Mouse (Mus musculus) G1E (cell line): Measurements from ENCODE around the gene Rassf4. TPM values are rescaled to one million over a fixed set of nuclear protein-coding genes. Genes with fewer than 3 reads are reported as not detected.

Experiments used
- ATAC-seq: 2 replicates; pipeline ENCODE4 v1.8.0; 2016; ENCODE audit warnings: mild to moderate bottlenecking; ENCODE audit not compliant: insufficient number of reproducible peaks, poor library complexity, low FRiP score, severe bottlenecking; ENCODE audit errors: extremely low read depth
- DNase-seq: peaks from one replicate; pipeline ENCODE4 v3.0.0; 2012; ENCODE audit warnings: low spot score
- H3K27me3 ChIP-seq: 2 replicates; pipeline ENCODE4 v1.6.1; 2012; ENCODE audit warnings: mild to moderate bottlenecking, low read length, inconsistent platforms; ENCODE audit not compliant: insufficient read depth
- H3K36me3 ChIP-seq: replicated peaks from 2 replicates; pipeline ENCODE3; 2012; ENCODE audit warnings: mild to moderate bottlenecking, inconsistent platforms
- H3K4me1 ChIP-seq: 2 replicates; pipeline ENCODE4 v1.6.1; 2012; ENCODE audit warnings: low read depth, low read length, inconsistent platforms, mixed read lengths; ENCODE audit not compliant: insufficient read depth
- H3K4me3 ChIP-seq: 2 replicates; pipeline ENCODE4 v1.5.1; 2012; ENCODE audit warnings: low read depth, mild to moderate bottlenecking, inconsistent platforms, low read length, moderate library complexity, mixed read lengths
- H3K9me3 ChIP-seq: replicated peaks from 2 replicates; pipeline ENCODE4 v1.6.1; 2012; ENCODE audit warnings: inconsistent platforms
- CTCF ChIP-seq: IDR thresholded peaks from 2 replicates; pipeline ENCODE4 v1.5.1; 2012; ENCODE audit warnings: low read depth, low read length, inconsistent platforms, mixed read lengths
- GATA1 ChIP-seq: IDR thresholded peaks from 2 replicates; pipeline ENCODE4 v1.6.1; 2012; ENCODE audit warnings: borderline replicate concordance, low read length, inconsistent platforms, mixed read lengths
- GATA2 ChIP-seq: IDR thresholded peaks from 2 replicates; pipeline ENCODE4 v1.6.1; 2012; ENCODE audit warnings: low read depth, low read length, inconsistent platforms, borderline replicate concordance
- POLR2AphosphoS5 ChIP-seq: IDR thresholded peaks from 2 replicates; pipeline ENCODE4 v1.6.1; 2012; ENCODE audit warnings: low read depth, low read length, inconsistent platforms; ENCODE audit not compliant: insufficient replicate concordance
- TAL1 ChIP-seq: conservative IDR thresholded peaks from 2 replicates; pipeline ENCODE4 v1.6.1; 2012; ENCODE audit warnings: low read depth, low read length, inconsistent platforms, mixed read lengths
- polyA plus RNA-seq: library from polyadenylated mRNA; stranded (reverse); fragments of >175 nt; gene quantifications from 2 replicates; pipeline ENCODE4 v1.2.3, GENCODE M21; 2012
- total RNA-seq, 2 experiments: library from RNA; stranded (forward) in 1 of 2; stranded (reverse) in 1 of 2; fragments of 200-1000 nt in 1 of 2; fragments of >200 nt in 1 of 2; fragmentation: Nextera tagmentation in 1 of 2; gene quantifications; 2 replicates each; pipeline ENCODE4 v1.2.3; 2014 to 2017

Gene Rassf4
- total and polyA plus RNA-seq, 3 experiments, result 0.16 TPM; not detected in 2

DNA sequence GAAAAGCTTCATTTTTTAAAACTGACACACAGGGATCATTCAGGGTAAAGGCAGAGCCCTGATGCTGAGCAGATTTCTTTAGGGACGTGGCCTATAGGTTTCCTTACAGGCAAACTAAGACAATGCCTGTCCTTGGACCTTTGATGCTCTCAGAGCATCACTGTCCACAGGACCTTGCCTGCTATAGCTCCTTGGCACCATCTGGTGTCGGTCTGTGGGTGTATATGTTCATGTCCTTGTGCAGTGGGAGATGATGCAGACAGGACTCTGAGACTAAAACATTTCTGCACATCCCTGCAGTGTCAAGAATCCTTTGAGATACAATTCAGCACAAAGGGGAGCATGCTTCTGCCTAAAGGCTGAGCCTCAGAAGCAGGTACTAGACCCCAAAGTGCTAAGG lies 23.7 kb upstream of the Rassf4 start:
- no peak for DNase-seq
- Histone ChIP-seq H3K4me1 (no peaks in the 10 kb centered on the region), H3K27me3 (no peaks in the 10 kb centered on the region), H3K4me3 (no peak overlapping the region), H3K36me3 (no peaks in the 10 kb centered on the region), H3K9me3 (peaks cover 71% of the 10 kb centered on the region)
- no peak for ATAC-seq
- no peak for TF ChIP-seq TAL1
- no peak for TF ChIP-seq GATA2
- no peak for TF ChIP-seq CTCF
- no peak for TF ChIP-seq GATA1

DNA sequence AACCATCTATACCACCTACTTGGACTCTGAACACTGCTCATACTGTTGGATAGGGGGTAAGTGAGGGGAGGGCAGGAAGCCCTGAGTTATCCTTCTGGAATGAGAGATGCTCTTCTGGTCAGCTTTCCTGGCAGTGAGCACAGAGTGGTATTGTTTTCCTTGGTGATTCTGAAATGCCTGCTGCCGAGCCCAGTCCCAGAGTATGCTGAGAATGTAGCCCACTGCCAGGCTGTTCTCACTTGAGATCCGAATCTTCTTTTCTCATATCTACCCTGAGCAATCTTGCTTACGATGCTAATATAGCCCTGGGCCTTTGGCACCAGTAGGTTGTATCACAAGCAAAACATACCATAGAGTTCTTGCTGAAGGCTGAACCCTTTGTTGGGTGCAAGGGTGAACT lies 20.6 kb upstream of the Rassf4 start:
- H3K4me1 ChIP-seq, result no peaks in the 10 kb centered on the region
- TF ChIP-seq CTCF, result no peak
- TF ChIP-seq GATA2, result no peak
- TF ChIP-seq TAL1, result no peak
- TF ChIP-seq POLR2AphosphoS5, result no peak
- no peak for TF ChIP-seq GATA1
- ATAC-seq (no peak), DNase-seq (no peak)
- no peaks in the 10 kb centered on the region for H3K27me3 ChIP-seq
- no peaks in the 10 kb centered on the region for H3K36me3 ChIP-seq
- H3K4me3 ChIP-seq, result no peak overlapping the region
- peaks cover 60% of the 10 kb centered on the region for H3K9me3 ChIP-seq

GRCm38 (mm10) chr6:116693639-116694038 lies 19.9 kb upstream of the Rassf4 start:
- Histone ChIP-seq H3K27me3 (no peaks in the 10 kb centered on the region), H3K4me3 (no peak overlapping the region), H3K9me3 (peaks cover 57% of the 10 kb centered on the region), H3K4me1 (no peaks in the 10 kb centered on the region), H3K36me3 (no peaks in the 10 kb centered on the region)
- no peak for DNase-seq
- no peak for TF ChIP-seq GATA2
- no peak for TF ChIP-seq GATA1
- TF ChIP-seq CTCF, result no peak
- TF ChIP-seq POLR2AphosphoS5, result no peak
- no peak for TF ChIP-seq TAL1
- ATAC-seq, result no peak

DNA sequence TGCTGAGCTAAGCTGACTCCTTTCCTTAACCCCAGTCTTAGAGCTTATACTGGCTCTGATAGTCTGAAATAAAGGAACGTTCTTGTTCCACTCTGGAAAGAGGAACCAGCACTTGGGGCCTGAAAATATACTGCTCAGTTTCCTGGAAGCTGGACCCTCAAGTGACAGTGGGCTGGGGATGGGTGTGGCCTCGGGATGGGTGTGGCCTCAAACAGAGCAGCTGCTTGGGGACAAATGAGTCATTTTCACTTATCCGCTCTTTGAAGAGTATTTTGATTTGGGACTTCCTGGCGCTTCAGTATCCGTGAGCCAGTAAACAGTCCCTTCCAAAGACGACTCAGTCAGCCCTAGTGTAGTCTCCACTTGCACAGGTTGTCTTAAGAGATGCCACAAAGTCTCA lies 8.6 kb upstream of the Rassf4 start:
- no peak for ATAC-seq
- Histone ChIP-seq H3K36me3 (no peaks in the 10 kb centered on the region), H3K4me1 (no peaks in the 10 kb centered on the region), H3K27me3 (no peaks in the 10 kb centered on the region), H3K4me3 (no peak overlapping the region), H3K9me3 (peaks cover 46% of the 10 kb centered on the region)
- DNase-seq, result no peak
- no peak for TF ChIP-seq GATA2

GRCm38 (mm10) chr6:116679563-116680288 lies 6.0 kb upstream of the Rassf4 start:
- Histone ChIP-seq H3K36me3 (no peaks in the 10 kb centered on the region), H3K4me1 (no peaks in the 10 kb centered on the region), H3K9me3 (peaks cover 64% of the 10 kb centered on the region), H3K27me3 (no peaks in the 10 kb centered on the region), H3K4me3 (no peak overlapping the region)
- ATAC-seq (no peak), DNase-seq (no peak)
- TF ChIP-seq GATA2 (no peak), TAL1 (no peak), GATA1 (no peak), POLR2AphosphoS5 (no peak), CTCF (no peak)

GRCm38 (mm10) chr6:116677321-116677720 lies 3.6 kb upstream of the Rassf4 start:
- Histone ChIP-seq H3K9me3 (peaks cover 80% of the 10 kb centered on the region), H3K4me3 (no peak overlapping the region)
- no peak for ATAC-seq

More at GRCm38 (mm10) chr6:116677321-116677720, 3.6 kb upstream of the Rassf4 start:
- Histone ChIP-seq H3K27me3 (no peaks in the 10 kb centered on the region), H3K4me1 (no peaks in the 10 kb centered on the region), H3K36me3 (no peaks in the 10 kb centered on the region)
- no peak for TF ChIP-seq CTCF
- TF ChIP-seq GATA2, result no peak
- TF ChIP-seq TAL1, result no peak
- no peak for TF ChIP-seq GATA1
- TF ChIP-seq POLR2AphosphoS5, result no peak
- DNase-seq, result no peak
